Mouse (Mus musculus): ENCODE data around the gene Cdk9. TPM values are rescaled to one million over a fixed set of nuclear protein-coding genes. Genes with fewer than 3 reads are reported as not detected.

The Cdk9 gene
- total RNA-seq, 1 experiment from 2014 or later = 107 TPM

DNA sequence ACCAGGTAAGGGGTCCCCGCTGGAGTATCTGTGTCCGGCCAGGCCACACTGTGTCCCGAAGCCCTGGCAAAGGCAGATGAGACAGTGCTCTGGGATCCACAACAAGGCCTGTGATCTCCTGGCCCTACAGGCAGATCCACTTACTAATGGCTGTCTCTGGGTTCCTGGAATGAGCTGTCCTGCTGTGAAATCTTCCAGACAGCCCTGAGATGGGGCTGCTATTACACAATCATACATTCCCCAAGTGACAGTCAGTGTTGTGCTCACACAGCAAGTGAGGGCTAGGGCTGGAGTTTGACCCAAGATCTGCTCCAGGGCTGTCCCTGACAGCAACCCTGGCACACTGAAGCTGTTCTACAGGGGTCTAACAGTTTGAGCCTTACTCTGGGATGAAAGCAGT is 27.1 kb downstream of the Cdk9 start:
- no peak for ATAC-seq (replicated peaks; ENCODE audit: insufficient number of reproducible peaks, low FRiP score, low TSS enrichment, poor library complexity, severe bottlenecking)

DNA sequence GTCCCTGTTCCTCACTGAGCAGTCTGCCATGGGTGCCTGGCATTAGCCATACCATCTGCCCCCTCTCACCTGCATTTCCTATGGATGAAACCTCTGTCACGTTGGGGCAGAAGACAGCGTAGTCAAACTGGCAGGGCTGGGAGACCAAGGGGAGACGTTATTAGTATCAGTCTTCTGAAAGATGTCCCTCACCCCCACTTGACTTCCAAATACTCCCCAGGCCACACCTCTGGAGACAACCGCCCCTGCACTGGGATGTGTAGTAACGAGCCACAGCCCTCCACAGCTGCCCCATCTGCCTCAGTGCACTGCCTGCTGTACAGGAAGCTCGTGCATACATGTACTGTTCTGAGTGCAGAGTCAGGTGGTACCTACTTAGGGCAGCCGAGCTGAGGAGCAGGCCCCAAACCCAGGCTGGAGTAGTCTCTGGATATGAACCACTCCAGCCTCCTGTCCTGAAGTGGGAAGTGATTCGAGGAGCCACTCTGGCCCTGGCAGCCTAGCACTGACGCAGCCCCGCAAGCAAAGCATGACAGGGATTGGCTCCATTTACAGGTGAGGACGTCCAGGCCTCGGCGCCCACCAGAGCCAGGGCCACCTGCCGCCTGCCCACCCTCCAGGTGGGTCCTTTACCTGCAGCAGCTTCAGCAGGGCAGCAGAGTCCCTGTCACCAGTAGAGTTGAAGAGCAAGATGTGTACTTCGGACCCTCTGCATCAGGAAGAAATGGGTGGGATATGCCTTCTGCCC is 28.0 kb downstream of the Cdk9 start:
- ATAC-seq (replicated peaks; ENCODE audit: insufficient number of reproducible peaks, low FRiP score, low TSS enrichment, poor library complexity, severe bottlenecking) = no peak

DNA sequence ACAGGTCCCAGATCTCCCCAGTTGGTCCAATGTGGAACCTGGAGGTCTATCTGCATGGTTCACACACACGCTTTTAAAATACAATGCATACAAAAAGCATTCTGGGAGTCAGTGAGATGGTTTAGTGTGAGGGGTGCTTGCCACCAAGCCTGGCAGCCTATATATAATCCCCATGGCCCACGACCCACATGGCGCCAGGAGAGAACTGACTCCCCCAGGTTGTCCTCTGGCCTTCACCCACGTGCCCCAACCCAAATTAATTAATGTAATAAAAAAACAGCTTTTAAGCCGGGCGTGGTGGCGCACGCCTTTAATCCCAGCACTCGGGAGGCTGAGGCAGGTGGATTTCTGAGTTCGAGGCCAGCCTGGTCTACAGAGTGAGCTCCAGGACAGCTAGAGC is 29.2 kb downstream of the Cdk9 start:
- ATAC-seq (replicated peaks; ENCODE audit: insufficient number of reproducible peaks, low FRiP score, low TSS enrichment, poor library complexity, severe bottlenecking) = no peak

DNA sequence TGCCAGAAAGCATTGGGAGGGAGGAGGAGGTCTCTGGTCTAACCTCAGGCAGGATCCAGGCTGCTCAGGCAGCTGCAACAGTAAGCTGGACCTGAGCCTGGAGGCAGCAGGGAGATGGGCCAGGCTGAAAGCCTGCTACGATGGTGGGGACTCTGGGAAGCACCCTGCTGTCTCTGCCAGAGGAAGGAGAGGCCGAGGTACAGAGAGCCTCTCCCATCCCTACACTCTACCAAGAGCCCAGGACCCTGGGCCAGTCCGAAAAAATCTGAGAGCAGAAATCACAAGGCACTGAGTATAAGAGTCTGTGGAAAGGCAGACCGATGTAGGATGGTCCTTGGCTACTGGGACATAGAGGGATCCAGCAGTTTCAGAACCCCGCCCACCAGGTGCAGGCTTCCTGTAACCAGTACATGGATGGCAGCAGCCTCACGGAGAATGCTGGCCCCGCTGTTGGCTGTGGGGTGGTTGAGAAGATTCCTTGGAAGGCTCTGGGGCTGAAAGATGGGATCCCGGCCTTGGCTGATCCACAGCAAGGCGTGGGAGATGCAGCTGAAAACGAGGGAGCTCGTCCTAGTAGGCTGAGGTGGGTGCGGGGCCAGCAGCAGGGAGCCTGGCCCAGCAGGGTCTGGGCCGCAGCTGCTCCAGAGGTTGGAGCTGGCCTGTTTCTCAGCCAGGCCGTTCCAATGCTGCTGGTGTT is 30.0 kb downstream of the Cdk9 start:
- ATAC-seq (replicated peaks; ENCODE audit: insufficient number of reproducible peaks, low FRiP score, low TSS enrichment, poor library complexity, severe bottlenecking) = no peak

DNA sequence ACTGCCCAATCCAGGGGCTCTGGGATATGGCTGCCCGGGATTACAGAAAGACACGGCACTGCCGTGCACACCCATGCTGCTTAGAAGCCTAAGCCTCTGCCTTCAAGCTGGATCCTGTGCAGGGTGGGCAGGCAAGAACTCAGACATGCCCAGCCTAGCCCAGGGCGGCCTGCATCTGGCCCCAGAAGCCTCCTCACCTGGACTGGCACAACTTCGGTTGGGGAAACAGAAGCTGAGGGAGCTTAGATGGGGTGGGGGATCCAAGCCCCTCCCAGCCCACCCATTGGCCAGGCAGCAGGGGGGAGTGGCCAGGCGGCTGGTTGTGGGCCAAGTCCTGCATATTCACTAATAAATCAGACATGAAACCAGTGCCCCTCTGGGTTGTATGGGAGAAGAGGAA is 31.1 kb downstream of the Cdk9 start:
- ATAC-seq (replicated peaks; ENCODE audit: insufficient number of reproducible peaks, low FRiP score, low TSS enrichment, poor library complexity, severe bottlenecking) = no peak

DNA sequence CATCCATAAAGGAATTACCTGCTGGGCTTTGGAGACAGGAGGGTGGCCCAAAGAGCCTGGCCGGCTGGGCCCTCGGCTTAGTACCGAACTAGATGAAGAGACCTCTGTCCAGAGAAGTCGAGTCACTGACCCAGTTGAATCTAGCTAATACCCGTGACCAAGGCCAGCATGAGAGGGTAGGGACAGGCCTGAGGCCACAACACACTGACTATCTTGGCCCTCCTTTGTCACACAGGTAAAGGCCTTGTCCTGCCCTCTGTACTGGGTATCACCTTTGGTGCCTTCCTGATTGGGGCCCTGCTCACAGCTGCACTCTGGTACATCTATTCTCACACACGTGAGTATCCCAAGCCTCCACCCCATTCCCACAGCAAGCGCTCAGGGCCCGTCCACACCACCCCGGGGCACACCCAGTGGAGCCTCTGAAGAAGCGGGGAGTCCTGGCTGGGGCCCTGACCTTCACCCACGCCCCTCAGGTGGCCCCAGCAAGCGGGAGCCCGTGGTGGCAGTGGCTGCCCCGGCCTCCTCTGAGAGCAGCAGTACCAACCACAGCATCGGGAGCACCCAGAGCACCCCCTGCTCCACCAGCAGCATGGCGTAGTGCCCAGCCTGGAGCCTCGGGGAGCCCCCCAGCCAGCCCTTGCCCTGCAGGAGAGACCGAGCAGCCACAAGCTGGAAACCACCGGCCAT is 31.8 kb downstream of the Cdk9 start:
- ATAC-seq (replicated peaks; ENCODE audit: insufficient number of reproducible peaks, low FRiP score, low TSS enrichment, poor library complexity, severe bottlenecking) = no peak

DNA sequence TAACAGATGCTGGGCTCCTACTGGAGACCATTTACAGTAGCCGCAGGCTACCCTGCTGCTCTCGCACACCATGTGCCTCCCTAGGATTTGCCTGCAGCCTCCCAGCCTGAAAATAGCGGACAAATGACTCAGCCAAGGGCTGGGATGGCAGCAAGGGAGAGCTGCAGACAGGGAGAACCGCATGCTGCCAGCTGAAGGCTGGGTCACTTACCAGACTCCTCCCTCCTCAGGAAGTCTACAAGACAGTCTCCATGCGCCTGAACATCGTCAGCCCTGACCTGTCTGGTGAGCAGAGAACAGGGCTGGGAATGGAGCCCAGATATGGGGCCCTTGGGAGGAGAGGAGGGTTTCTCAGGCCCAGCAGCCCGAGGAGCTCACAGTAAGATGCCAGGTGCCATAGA is 32.8 kb downstream of the Cdk9 start:
- no peak for ATAC-seq (replicated peaks; ENCODE audit: insufficient number of reproducible peaks, low FRiP score, low TSS enrichment, poor library complexity, severe bottlenecking)

DNA sequence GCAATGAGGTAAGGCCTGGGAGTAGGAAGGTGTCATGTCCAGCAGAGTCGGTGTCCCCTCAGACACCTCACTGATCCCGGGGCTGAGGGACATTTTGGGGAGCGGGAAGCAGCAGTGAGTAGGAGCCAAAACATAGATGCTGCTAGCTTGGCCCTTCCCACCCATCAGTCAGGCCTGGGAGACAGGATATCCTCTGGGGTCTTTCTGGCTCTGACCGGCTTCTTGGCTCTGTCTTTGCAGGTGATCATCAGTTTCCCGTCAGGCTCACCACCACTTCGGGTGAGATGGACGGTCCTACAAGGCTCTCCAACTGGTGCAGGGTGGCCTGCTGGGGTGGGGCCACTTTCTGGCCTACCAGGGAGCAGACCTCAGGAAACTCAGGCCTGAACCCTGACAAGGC is 35.2 kb downstream of the Cdk9 start:
- no peak for ATAC-seq (replicated peaks; ENCODE audit: insufficient number of reproducible peaks, low FRiP score, low TSS enrichment, poor library complexity, severe bottlenecking)

DNA sequence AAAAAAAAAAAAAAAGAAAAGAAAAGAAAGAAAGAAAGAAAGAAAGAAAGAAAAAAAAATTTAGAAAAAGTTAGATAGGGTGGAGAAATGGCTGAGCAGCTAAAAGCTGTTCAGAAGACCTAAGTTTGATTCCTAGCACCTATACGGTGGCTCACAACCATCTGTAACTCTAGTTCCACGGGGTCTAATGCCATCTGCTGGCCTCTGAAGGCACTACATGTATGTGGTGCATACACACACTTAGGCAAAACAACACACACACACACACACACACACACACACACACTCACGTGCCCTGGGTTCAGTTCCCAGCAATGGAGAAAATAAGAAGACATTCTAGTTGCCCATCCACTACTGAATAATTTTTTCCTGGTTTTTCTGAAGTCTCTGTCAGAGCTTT is 36.1 kb downstream of the Cdk9 start:
- ATAC-seq (replicated peaks; ENCODE audit: insufficient number of reproducible peaks, low FRiP score, low TSS enrichment, poor library complexity, severe bottlenecking) = no peak

DNA sequence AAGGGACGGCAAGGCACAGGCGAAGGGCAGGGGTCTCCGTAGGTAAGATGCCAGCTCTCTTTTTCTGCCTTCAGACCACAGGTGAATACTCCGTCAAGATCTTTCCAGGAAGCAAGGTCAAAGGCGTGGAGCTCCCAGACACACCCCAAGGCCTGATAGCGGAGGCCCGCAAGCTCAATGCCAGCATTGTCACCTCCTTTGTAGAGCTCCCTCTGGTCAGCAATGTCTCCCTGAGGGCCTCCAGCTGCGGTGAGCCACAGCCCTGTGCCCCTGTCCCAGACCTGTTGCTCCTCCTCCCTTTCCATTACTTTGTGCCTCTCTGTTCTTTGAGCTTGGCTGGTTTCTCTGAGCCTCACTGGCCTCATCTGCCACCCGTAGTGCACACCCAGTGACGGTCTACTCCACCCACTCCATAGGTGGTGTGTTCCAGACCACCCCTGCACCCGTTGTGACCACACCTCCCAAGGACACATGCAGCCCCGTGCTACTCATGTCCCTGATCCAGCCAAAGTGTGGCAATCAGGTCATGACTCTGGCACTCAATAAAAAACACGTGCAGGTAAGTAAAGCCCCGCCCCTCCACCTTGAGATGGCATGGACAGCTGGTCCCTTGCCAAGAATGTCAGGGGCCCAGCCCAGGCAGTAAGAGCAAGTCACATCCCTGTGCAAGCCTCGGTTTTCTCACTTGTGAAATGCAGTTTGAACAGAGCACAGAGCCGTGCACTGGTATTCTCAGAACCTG is 39.5 kb downstream of the Cdk9 start:
- no peak for ATAC-seq (replicated peaks; ENCODE audit: insufficient number of reproducible peaks, low FRiP score, low TSS enrichment, poor library complexity, severe bottlenecking)

DNA sequence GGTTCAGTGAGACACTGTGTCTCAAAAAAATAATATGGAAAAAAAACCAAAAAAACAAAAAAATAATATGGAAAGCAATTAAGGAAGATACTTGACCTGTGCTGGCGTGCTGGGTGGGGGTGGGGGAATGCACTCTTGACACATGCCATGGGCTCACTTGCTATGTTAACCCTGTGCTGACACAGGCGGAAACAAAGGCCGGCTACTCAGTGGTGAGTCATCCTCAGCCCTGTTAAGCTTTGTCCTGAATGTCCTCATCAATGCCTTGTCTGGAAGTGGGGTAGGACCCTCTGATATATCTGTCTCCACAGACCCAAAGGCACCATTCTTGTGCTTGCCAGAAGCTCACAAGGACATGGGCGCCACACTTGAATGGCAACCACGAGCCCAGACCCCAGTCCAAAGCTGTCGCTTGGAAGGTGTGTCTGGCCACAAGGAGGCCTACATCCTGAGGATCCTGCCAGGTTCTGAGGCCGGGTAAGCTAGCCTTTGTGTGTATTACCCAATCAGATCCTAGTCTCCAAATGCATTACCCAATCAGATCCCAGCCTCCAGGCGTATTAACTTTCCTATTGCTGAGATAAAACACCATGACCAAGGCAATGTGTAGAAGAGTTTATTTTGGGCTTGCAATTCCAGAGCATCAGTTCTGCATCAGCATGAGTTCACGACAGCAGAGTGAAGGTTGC is 40.8 kb downstream of the Cdk9 start:
- no peak for ATAC-seq (replicated peaks; ENCODE audit: insufficient number of reproducible peaks, low FRiP score, low TSS enrichment, poor library complexity, severe bottlenecking)

DNA sequence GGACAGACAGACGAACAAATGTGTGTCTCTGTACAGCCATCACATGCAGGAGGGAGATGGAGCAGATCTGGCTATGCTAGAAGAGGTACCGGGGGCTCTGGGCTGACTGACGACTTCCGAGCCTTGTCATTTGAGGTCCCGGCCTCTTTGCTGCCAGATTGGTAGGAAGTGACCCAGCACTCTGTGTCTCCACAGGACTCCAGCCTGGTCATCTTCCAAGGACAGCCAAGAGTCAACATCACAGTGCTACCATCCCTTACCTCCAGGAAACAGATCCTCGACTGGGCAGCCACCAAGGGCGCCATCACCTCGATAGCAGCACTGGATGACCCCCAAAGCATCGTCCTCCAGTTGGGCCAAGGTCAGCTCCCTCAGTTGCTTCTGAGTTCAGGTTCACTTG is 41.7 kb downstream of the Cdk9 start:
- no peak for ATAC-seq (replicated peaks; ENCODE audit: insufficient number of reproducible peaks, low FRiP score, low TSS enrichment, poor library complexity, severe bottlenecking)

DNA sequence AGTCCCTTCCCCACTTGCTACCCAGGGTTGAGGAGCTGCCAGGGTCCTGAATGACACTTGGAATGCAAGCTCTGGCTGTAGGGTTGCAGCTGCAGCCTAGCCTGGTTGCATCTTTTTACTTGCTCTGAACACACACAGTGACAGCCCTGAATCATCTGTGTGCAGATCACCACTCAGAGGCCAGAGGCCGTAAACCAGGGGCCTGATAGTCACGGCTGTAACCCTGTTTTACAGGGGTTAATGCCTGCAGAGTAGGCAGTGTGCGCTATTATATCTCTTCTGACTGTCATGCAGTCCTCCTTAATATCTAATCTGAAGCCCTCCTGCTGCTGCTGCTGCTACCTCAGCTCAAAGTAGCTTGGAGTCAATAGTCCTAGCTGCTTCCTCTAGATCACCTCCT is 43.0 kb downstream of the Cdk9 start:
- ATAC-seq (replicated peaks; ENCODE audit: insufficient number of reproducible peaks, low FRiP score, low TSS enrichment, poor library complexity, severe bottlenecking) = no peak

DNA sequence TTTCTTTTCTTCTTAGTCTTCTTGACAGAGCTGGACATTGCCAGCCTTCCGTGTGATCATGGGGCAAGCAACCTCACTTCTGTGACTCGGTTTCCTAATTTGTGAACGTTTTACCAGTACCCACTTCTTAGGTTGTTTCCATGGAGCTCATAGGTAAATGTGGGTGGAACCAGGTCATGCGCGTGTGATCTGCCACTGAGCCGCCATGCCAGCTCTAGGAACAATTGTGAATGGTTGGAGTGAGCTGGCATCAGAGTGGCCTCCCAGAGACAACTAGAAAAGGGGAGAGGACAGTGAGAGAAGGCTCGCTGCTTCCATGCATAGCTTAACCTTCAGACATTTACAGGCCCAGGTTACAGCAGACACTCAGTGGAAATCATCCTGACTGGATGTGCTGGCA is 44.7 kb downstream of the Cdk9 start:
- ATAC-seq (replicated peaks; ENCODE audit: insufficient number of reproducible peaks, low FRiP score, low TSS enrichment, poor library complexity, severe bottlenecking) = no peak

DNA sequence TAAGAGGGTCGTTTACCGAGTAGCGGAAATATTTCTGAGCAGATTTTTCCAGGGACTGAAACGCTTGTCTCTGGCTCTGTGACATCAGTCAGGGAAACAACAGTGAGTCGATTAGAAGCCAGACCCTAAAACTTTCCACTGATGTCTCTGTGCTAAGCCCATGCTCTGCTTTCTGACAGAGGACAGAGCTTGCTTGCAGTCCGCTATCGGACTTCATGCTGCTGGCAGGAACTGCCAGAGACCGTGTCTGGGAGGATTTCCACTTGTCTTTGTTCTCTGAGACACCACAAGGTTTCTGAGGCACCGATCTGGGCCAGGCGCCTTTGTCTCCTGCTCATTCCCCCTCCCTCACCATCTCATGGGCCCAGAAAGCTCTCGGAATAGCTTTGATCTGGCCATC is 45.1 kb downstream of the Cdk9 start:
- ATAC-seq (replicated peaks; ENCODE audit: insufficient number of reproducible peaks, low FRiP score, low TSS enrichment, poor library complexity, severe bottlenecking) = no peak

DNA sequence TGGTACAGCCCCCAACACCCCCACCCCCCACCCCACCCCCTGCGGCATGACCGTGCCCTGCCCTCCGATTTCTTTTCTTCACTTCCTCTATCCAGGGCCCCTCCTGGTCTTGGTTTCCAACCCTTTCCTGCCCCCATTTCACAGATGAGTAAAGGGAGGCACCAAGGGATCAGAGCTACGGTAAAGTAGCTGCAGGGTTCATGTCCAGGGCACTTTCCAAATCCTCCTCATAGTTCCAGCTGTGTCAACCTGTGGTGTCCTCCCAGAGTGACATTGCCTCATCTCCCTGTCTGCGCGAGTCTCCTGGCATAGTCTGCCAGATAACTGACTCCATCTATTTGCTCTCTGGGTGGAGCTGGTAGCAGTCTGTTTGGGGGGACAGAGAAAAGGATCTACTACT is 47.0 kb downstream of the Cdk9 start:
- ATAC-seq (replicated peaks; ENCODE audit: insufficient number of reproducible peaks, low FRiP score, low TSS enrichment, poor library complexity, severe bottlenecking) = no peak

DNA sequence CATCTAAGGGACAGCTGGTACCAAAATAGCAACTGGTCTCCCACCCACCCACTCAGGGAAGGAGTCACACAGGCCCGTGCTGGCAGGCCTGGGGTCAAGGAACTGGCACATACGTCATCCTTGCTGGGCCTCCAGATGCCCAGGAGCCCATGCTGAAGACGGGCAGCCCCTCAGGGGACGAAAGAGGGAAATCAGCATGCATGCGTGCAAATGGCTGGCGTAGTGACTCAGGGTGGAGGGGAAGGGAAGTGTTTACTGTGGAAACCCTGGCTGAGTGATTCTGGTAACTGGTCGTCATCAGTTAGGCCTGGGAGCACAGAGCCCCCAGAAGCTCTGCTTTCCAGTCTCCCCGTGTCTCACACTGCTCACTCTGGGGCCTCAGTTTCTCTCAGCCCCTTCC is 47.5 kb downstream of the Cdk9 start:
- ATAC-seq (replicated peaks; ENCODE audit: insufficient number of reproducible peaks, low FRiP score, low TSS enrichment, poor library complexity, severe bottlenecking) = no peak

DNA sequence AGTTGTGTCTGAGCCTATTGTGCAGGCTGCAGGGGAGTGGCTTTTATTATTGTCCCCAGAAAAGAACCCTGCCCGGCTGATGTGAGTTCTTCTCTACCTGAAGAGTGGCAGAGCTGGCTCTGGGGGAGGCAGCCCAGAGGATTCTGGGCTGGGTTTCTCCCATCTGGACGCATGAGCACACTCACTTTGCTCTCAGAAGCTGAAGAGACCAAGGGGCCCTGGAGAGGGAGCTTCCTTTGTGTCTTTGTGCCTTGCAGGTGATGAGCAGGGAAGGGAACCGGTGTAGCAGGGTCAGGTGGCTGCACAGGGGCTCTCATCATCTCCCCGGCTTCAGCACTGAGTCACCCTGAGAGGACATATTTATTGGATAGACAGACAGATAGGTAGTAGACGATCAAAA is 50.6 kb downstream of the Cdk9 start:
- ATAC-seq (replicated peaks; ENCODE audit: insufficient number of reproducible peaks, low FRiP score, low TSS enrichment, poor library complexity, severe bottlenecking) = no peak
